Mouse (Mus musculus) heart, embryonic 16.5 days (tissue): ENCODE data around the gene B3gnt8. TPM values are rescaled to one million over a fixed set of nuclear protein-coding genes. Genes with fewer than 3 reads are reported as not detected.

Source experiments
- ATAC-seq: fragments of 200-750 bp; cut with Nextera tagmentation; replicated peaks from 2 replicates; pipeline ENCODE4 v1.8.0; 2017; ENCODE audit warnings: moderate number of reproducible peaks; ENCODE audit not compliant: insufficient read depth, low FRiP score; ENCODE audit errors: extremely low read depth
- H3K27ac ChIP-seq: fragments of 300-500 bp; sonication (generic); 2 replicates; pipeline ENCODE4 v1.5.1; 2014; ENCODE audit warnings: mild to moderate bottlenecking, low read length, control low read depth, moderate library complexity
- H3K27me3 ChIP-seq: fragments of 300-500 bp; sonication (generic); 2 replicates; pipeline ENCODE4 v1.6.1; 2014; ENCODE audit warnings: low read length, mixed read lengths; ENCODE audit not compliant: control insufficient read depth, insufficient read depth
- H3K36me3 ChIP-seq: fragments of 300-500 bp; sonication (generic); 2 replicates; pipeline ENCODE4 v1.6.1; 2014; ENCODE audit not compliant: control insufficient read depth, insufficient read depth
- H3K4me1 ChIP-seq: fragments of 300-500 bp; sonication (generic); 2 replicates; pipeline ENCODE4 v1.6.1; 2014; ENCODE audit warnings: low read length, mixed read lengths; ENCODE audit not compliant: control insufficient read depth, insufficient read depth
- H3K4me2 ChIP-seq: fragments of 300-500 bp; sonication (generic); 2 replicates; pipeline ENCODE4 v1.6.1; 2014; ENCODE audit warnings: low read depth, mild to moderate bottlenecking, control low read depth, low read length
- H3K4me3 ChIP-seq: fragments of 300-500 bp; sonication (generic); 2 replicates; pipeline ENCODE4 v1.5.1; 2014; ENCODE audit warnings: mild to moderate bottlenecking, control low read depth, low read length
- H3K9ac ChIP-seq: fragments of 300-500 bp; sonication (generic); 2 replicates; pipeline ENCODE4 v1.6.1; 2014; ENCODE audit warnings: low read length, control low read depth
- H3K9me3 ChIP-seq: fragments of 300-500 bp; sonication (generic); replicated peaks from 2 replicates; pipeline ENCODE4 v1.6.1; 2016; ENCODE audit warnings: low read length; ENCODE audit not compliant: control insufficient read depth
- WGBS: fragments of 180-500 bp; shearing (Covaris S2); extraction: QIAGEN DNeasy Blood & Tissue Kit; methylation state at CpG from one replicate; pipeline ENCODE4 v1.1.7; 2014; 5-methylcytosine and 5-hydroxymethylcytosine counted together
- polyA plus RNA-seq: library from polyadenylated mRNA; unstranded; fragments of >200 nt; fragmentation: Nextera tagmentation; extraction: Ambion mirVana; gene quantifications from 2 replicates; pipeline ENCODE4 v1.2.1, GENCODE M21; 2015

Gene B3gnt8
- polyA plus RNA-seq, 1 experiment from 2014 or later, result 9.0 TPM

- WGBS, result 9% methylated on average over 10 of the region's 10 CpGs
- Histone ChIP-seq H3K4me3 (no peak overlapping the region), H3K27me3 (no peaks in the 10 kb centered on the region), H3K4me2 (no peak overlapping the region), H3K9me3 (no peaks in the 10 kb centered on the region), H3K27ac (no peak overlapping the region), H3K4me1 (no peaks in the 10 kb centered on the region), H3K9ac (no peak overlapping the region), H3K36me3 (no peaks in the 10 kb centered on the region)
- ATAC-seq, result no peak
Observed at GRCm38 (mm10) chr7:25599663-25600062, 26.8 kb upstream of the B3gnt8 start.

- Histone ChIP-seq H3K4me2 (no peak overlapping the region), H3K4me1 (no peaks in the 10 kb centered on the region), H3K36me3 (no peaks in the 10 kb centered on the region), H3K9ac (no peak overlapping the region), H3K27me3 (no peaks in the 10 kb centered on the region), H3K9me3 (no peaks in the 10 kb centered on the region), H3K27ac (no peak overlapping the region), H3K4me3 (no peak overlapping the region)
- 77% methylated on average over 11 of the region's 11 CpGs for WGBS
- ATAC-seq, result no peak
Observed at GRCm38 (mm10) chr7:25600666-25601065, 25.8 kb upstream of the B3gnt8 start.

- Histone ChIP-seq H3K4me1 (no peaks in the 10 kb centered on the region), H3K27ac (no peak overlapping the region), H3K4me3 (no peak overlapping the region), H3K9me3 (no peaks in the 10 kb centered on the region), H3K9ac (no peak overlapping the region), H3K36me3 (no peaks in the 10 kb centered on the region), H3K4me2 (no peak overlapping the region), H3K27me3 (no peaks in the 10 kb centered on the region)
- no peak for ATAC-seq
- WGBS, result 84% methylated on average over 16 of the region's 16 CpGs
Observed at GRCm38 (mm10) chr7:25601346-25601745, 25.1 kb upstream of the B3gnt8 start.

GRCm38 (mm10) chr7:25606625-25607063 lies 19.8 kb upstream of the B3gnt8 start:
- H3K4me1 ChIP-seq, result no peaks in the 10 kb centered on the region
- peaks cover 2% of the 10 kb centered on the region; the same call in 1 of the 2 replicates for H3K27me3 ChIP-seq
- no peak overlapping the region for H3K9ac ChIP-seq
- H3K27ac ChIP-seq, result no peak overlapping the region
- no peak overlapping the region for H3K4me3 ChIP-seq
- H3K9me3 ChIP-seq, result no peaks in the 10 kb centered on the region
- ATAC-seq, result no peak
- H3K4me2 ChIP-seq, result no peak overlapping the region
- WGBS, result 64% methylated on average over 4 of the region's 4 CpGs
- no peaks in the 10 kb centered on the region for H3K36me3 ChIP-seq

GRCm38 (mm10) chr7:25607196-25607595 lies 19.3 kb upstream of the B3gnt8 start:
- no peak for ATAC-seq
- no peak overlapping the region for H3K9ac ChIP-seq
- no peaks in the 10 kb centered on the region for H3K4me1 ChIP-seq
- WGBS, result 66% methylated on average over 2 of the region's 2 CpGs
- no peaks in the 10 kb centered on the region for H3K36me3 ChIP-seq
- no peak overlapping the region for H3K4me3 ChIP-seq
- no peak overlapping the region for H3K4me2 ChIP-seq
- H3K27me3 ChIP-seq, result peaks cover 2% of the 10 kb centered on the region; the same call in 1 of the 2 replicates
- H3K9me3 ChIP-seq, result no peaks in the 10 kb centered on the region
- no peak overlapping the region for H3K27ac ChIP-seq

- no peak overlapping the region for H3K9ac ChIP-seq
- H3K4me1 ChIP-seq, result no peaks in the 10 kb centered on the region
- H3K27ac ChIP-seq, result no peak overlapping the region
- no peaks in the 10 kb centered on the region for H3K36me3 ChIP-seq
- no peaks in the 10 kb centered on the region for H3K9me3 ChIP-seq
- H3K4me3 ChIP-seq, result no peak overlapping the region
- H3K27me3 ChIP-seq, result peaks cover 2% of the 10 kb centered on the region; the same call in 1 of the 2 replicates
- no peak for ATAC-seq
- H3K4me2 ChIP-seq, result no peak overlapping the region
- 28% methylated on average over 6 of the region's 6 CpGs for WGBS
Observed at GRCm38 (mm10) chr7:25610056-25610455, 16.4 kb upstream of the B3gnt8 start.

GRCm38 (mm10) chr7:25611501-25611900 lies 15.0 kb upstream of the B3gnt8 start:
- Histone ChIP-seq H3K27me3 (peaks cover 2% of the 10 kb centered on the region; the same call in 1 of the 2 replicates), H3K4me1 (no peaks in the 10 kb centered on the region), H3K4me3 (no peak overlapping the region), H3K4me2 (no peak overlapping the region), H3K27ac (no peak overlapping the region), H3K36me3 (no peaks in the 10 kb centered on the region), H3K9ac (no peak overlapping the region), H3K9me3 (no peaks in the 10 kb centered on the region)
- WGBS, result 42% methylated on average over 7 of the region's 7 CpGs
- no peak for ATAC-seq

GRCm38 (mm10) chr7:25614086-25614485 lies 12.4 kb upstream of the B3gnt8 start:
- Histone ChIP-seq H3K9ac (no peak overlapping the region), H3K4me1 (peaks cover 3% of the 10 kb centered on the region; the same call in 1 of the 2 replicates), H3K9me3 (no peaks in the 10 kb centered on the region), H3K4me3 (no peak overlapping the region), H3K36me3 (no peaks in the 10 kb centered on the region), H3K4me2 (no peak overlapping the region), H3K27me3 (peaks cover 2% of the 10 kb centered on the region; the same call in 1 of the 2 replicates), H3K27ac (no peak overlapping the region)
- 88% methylated on average over 5 of the region's 5 CpGs for WGBS
- no peak for ATAC-seq

GRCm38 (mm10) chr7:25614831-25615705 lies 11.4 kb upstream of the B3gnt8 start:
- peaks cover 8% of the 10 kb centered on the region; the same call in 1 of the 2 replicates for H3K4me1 ChIP-seq
- H3K27me3 ChIP-seq, result peaks cover 2% of the 10 kb centered on the region; the same call in 1 of the 2 replicates
- no peak for ATAC-seq
- no peaks in the 10 kb centered on the region for H3K9me3 ChIP-seq
- no peak overlapping the region for H3K27ac ChIP-seq
- H3K36me3 ChIP-seq, result no peaks in the 10 kb centered on the region
- no peak overlapping the region for H3K9ac ChIP-seq
- H3K4me3 ChIP-seq, result no peak overlapping the region
- no peak overlapping the region for H3K4me2 ChIP-seq
- WGBS, result 57% methylated on average over 21 of the region's 21 CpGs
